Mouse (Mus musculus): ENCODE data around the gene Flt1. TPM values are rescaled to one million over a fixed set of nuclear protein-coding genes. Genes with fewer than 3 reads are reported as not detected.
"Not testable (repeated sequence)": the region's sequence is repeated elsewhere in the genome, so short reads cannot be mapped to it uniquely, and the experiment has no call there.

Flt1 gene
- polyA plus RNA-seq, 1 experiment: 8.1 TPM

DNA sequence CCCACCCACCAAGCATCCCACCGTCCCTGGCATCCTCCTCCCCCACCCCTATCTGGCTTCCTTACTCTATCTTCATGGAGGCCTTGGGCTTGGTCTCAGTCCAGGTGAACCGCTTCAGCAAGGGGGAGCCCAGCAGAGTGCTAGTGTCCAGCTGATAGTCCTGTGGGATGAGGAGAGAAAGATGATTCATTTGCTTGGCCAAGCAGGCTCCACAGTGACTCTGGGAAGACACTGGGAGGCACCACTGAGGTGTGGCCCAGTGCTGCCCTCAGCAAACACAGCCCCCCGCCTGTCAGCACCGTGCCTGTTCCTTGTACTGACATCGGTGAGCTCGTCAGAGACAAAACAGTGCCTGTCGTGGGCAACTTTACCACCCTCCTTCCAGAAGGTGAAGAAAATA, 159.5 kb downstream of the Flt1 start:
- TF ChIP-seq CTCF (IDR thresholded peaks at IDR 0.05; ENCODE audit: borderline replicate concordance, extremely low read depth, insufficient read depth, insufficient read length) (no peak), POLR2A (IDR thresholded peaks at IDR 0.05; ENCODE audit: borderline replicate concordance, extremely low read depth, insufficient read depth, insufficient read length, poor library complexity, severe bottlenecking) (no peak)
- DNase-seq (ENCODE audit: low read depth): no peak

GRCm38 (mm10) chr5:147565444-147565843, 160.4 kb downstream of the Flt1 start:
- DNase-seq (ENCODE audit: low read depth): no peak
- TF ChIP-seq POLR2A (IDR thresholded peaks at IDR 0.05; ENCODE audit: borderline replicate concordance, extremely low read depth, insufficient read depth, insufficient read length, poor library complexity, severe bottlenecking): no peak
- no peak for TF ChIP-seq CTCF (IDR thresholded peaks at IDR 0.05; ENCODE audit: borderline replicate concordance, extremely low read depth, insufficient read depth, insufficient read length)

GRCm38 (mm10) chr5:147564140-147564590, 161.6 kb downstream of the Flt1 start:
- DNase-seq (ENCODE audit: low read depth): no peak
- TF ChIP-seq POLR2A (IDR thresholded peaks at IDR 0.05; ENCODE audit: borderline replicate concordance, extremely low read depth, insufficient read depth, insufficient read length, poor library complexity, severe bottlenecking): no peak
- no peak for TF ChIP-seq CTCF (IDR thresholded peaks at IDR 0.05; ENCODE audit: borderline replicate concordance, extremely low read depth, insufficient read depth, insufficient read length)

GRCm38 (mm10) chr5:147563511-147564139, 162.2 kb downstream of the Flt1 start:
- no peak for DNase-seq (ENCODE audit: low read depth)
- no peak for TF ChIP-seq POLR2A (IDR thresholded peaks at IDR 0.05; ENCODE audit: borderline replicate concordance, extremely low read depth, insufficient read depth, insufficient read length, poor library complexity, severe bottlenecking)
- TF ChIP-seq CTCF (IDR thresholded peaks at IDR 0.05; ENCODE audit: borderline replicate concordance, extremely low read depth, insufficient read depth, insufficient read length): no peak

DNA sequence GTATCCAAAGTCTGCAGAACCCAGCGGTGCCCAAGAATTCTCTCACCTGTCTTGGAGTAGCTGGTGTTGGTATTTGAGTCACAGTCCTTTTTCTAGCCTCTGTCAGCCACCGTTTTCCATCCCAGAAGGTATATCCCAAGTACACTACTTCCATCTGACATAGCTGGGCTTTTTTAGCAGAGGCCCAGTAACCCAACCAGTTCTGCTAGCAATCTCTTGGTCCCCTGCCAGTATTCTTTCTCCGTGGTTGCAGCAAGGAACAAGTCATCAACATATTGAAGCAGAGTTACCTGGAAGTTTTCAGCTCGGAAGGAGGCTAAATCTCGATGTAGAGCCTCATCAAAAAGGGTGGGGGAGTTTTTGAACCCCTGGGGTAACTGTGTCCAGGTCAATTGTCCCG, 168.2 kb downstream of the Flt1 start:
- DNase-seq (ENCODE audit: low read depth): not testable (repeated sequence)

DNA sequence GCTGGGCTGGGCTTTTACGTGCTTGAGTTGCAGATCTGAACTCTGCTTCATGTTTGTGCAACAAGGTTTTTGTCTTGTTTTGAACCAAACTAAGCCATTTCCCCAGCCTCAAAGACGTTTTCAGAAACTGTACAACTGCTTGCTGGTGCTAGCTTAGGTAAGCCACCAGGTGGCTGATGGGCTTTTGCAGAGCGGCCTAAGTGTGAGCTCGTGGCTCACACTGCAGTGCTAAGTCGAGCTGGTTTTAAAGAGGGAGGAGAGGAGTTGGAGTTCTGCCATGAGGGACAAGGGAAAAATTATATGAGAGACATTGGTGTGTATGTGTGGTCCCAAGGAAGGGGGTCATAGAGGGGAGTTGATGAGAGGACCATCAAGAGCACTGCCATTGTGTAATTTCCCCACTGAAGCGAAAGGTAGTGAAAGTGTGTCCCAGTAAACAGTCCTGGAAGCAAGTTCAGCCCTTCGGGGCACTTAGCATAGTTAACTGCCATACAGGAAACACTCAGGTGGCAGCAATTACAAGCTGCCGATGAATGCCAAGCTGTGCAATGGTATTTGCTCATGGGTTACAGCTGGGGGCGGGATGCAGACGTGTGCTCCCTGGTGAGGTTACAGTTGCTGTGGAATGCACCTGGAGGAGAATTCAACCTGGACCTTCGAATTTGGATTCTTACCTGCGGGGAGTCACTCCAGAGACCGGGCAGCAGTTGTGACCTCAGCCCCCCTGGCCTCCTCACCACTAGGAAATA, 173.8 kb downstream of the Flt1 start:
- no peak for DNase-seq (ENCODE audit: low read depth)
- no peak for TF ChIP-seq POLR2A (IDR thresholded peaks at IDR 0.05; ENCODE audit: borderline replicate concordance, extremely low read depth, insufficient read depth, insufficient read length, poor library complexity, severe bottlenecking)
- no peak for TF ChIP-seq CTCF (IDR thresholded peaks at IDR 0.05; ENCODE audit: borderline replicate concordance, extremely low read depth, insufficient read depth, insufficient read length)

GRCm38 (mm10) chr5:147549016-147549755, 176.6 kb downstream of the Flt1 start:
- TF ChIP-seq CTCF (IDR thresholded peaks at IDR 0.05; ENCODE audit: borderline replicate concordance, extremely low read depth, insufficient read depth, insufficient read length): no peak
- DNase-seq (ENCODE audit: low read depth): no peak

GRCm38 (mm10) chr5:147545731-147546241, 180.0 kb downstream of the Flt1 start:
- DNase-seq (ENCODE audit: low read depth): no peak
- TF ChIP-seq POLR2A (IDR thresholded peaks at IDR 0.05; ENCODE audit: borderline replicate concordance, extremely low read depth, insufficient read depth, insufficient read length, poor library complexity, severe bottlenecking) (no peak), CTCF (IDR thresholded peaks at IDR 0.05; ENCODE audit: borderline replicate concordance, extremely low read depth, insufficient read depth, insufficient read length) (peak; percentile 54; the same call in 1 of the 2 replicates)

DNA sequence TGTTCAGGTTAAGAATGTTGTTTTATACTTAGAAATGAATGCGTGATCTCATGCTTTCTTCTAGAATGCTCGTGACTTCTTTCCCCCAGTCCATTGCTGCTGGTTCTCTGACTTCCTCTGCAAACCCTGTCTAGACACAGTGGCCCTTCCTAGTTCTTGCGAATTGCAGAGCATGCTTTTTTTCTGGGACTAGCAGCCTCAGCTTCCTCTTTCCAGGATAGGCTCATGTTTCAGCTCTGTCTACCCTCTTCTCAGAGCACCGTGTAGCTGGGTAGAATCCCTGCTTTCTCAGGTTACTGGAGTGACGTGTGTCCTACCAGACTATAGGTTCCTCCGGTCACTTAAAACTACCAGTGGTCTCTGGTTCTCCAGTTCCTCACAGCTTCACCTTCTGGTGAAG, 183.5 kb downstream of the Flt1 start:
- no peak for DNase-seq (ENCODE audit: low read depth)

DNA sequence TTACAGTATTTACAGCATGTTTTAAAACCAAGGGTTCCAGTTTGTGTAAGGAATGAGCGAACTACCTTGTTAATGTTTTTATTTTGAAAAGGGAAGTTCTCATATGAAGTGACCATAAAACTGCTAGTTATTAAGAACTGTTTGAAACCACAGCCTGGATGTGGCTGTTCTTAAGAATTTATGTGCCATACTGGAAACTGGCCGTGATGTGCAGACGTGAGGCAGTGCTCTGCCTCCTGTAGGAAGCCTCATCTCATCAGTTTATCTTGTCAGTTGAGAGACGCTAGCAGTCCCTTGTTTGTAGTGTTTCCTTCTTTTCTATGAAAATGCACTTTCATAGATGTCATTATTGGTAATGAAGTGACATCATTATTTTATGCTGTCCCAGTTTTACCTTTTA, 186.0 kb downstream of the Flt1 start:
- no peak for TF ChIP-seq CTCF (IDR thresholded peaks at IDR 0.05; ENCODE audit: borderline replicate concordance, extremely low read depth, insufficient read depth, insufficient read length)
- TF ChIP-seq POLR2A (IDR thresholded peaks at IDR 0.05; ENCODE audit: borderline replicate concordance, extremely low read depth, insufficient read depth, insufficient read length, poor library complexity, severe bottlenecking): no peak
- DNase-seq (ENCODE audit: low read depth): no peak

More for the DNA sequence above, 183.5 kb downstream of the Flt1 start:
- TF ChIP-seq CTCF (IDR thresholded peaks at IDR 0.05; ENCODE audit: borderline replicate concordance, extremely low read depth, insufficient read depth, insufficient read length): no peak
- no peak for TF ChIP-seq POLR2A (IDR thresholded peaks at IDR 0.05; ENCODE audit: borderline replicate concordance, extremely low read depth, insufficient read depth, insufficient read length, poor library complexity, severe bottlenecking)

DNA sequence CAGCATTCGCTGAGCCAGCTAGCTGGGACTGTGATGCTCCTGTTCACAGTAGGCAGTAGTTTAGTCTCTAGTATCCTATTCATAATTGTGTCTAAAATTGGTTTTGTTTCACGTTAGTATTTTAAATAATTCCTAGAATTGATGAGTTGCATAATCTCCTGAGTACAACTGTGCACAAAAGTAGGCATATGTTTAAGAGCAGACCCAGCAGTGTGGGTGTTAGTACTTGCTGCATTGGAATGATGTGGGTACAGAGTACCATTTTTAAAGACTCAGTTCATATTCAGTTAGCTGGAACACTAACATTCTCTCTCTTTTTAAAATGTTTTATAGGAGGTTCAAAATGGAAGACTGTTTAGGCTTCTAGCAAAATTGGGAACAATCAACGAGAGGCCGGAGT, 186.4 kb downstream of the Flt1 start:
- no peak for DNase-seq (ENCODE audit: low read depth)
- TF ChIP-seq POLR2A (IDR thresholded peaks at IDR 0.05; ENCODE audit: borderline replicate concordance, extremely low read depth, insufficient read depth, insufficient read length, poor library complexity, severe bottlenecking) (no peak), CTCF (IDR thresholded peaks at IDR 0.05; ENCODE audit: borderline replicate concordance, extremely low read depth, insufficient read depth, insufficient read length) (no peak)

All from brain, embryonic 14.5 days (tissue).